19 mouse cellular contexts compared by ENCODE assay signal in genomic region chr17:26356906-26357305, GRCm38 (mm10). TPM values are rescaled to one million over a fixed set of nuclear protein-coding genes. Genes with fewer than 3 reads are reported as not detected.
A peak's percentile ranks its signal among the peaks of the same experiment; 100 is the strongest.
DNase-seq lines count a peak whose midpoint lies in the region; ATAC-seq and TF ChIP-seq lines count a peak whose summit lies in the region.
"Had no signal": no experiment of that assay in that cellular context is flagged by ENCODE, and none has a peak within 500 bp of the region (broad histone marks: within the 10 kb centered on the region; RNA-seq: fewer than 3 reads in every experiment).

No protein-coding gene starts in this region.

- DNase-seq in forebrain, embryonic 11.5 days (ENCODE audit: low spot score), result peak; percentile 30
- DNase-seq in gastrocnemius, postnatal 25 days, result peak; percentile 3
- DNase-seq in gastrocnemius, postnatal 14 days, result no peak
- DNase-seq in hindbrain, embryonic 11.5 days (ENCODE audit: low spot score), result no peak
- DNase-seq in midbrain, embryonic 14.5 days, result peak; percentile 2
- no peak for DNase-seq in midbrain, postnatal 0 days (ENCODE audit: low spot score)
- DNase-seq: adrenal gland, postnatal 10 days; cerebellum, adult 11 months; cerebellum, adult 8-10 months; cerebellum, postnatal 36 days; gastrocnemius, postnatal 10 days; heart, postnatal 4 days; kidney, adult 18-20 months had no signal

- no peak overlapping the region for H3K4me2 ChIP-seq in forebrain, embryonic 11.5 days (ENCODE audit: low read depth, low read length, severe bottlenecking)
- H3K4me2 ChIP-seq in forebrain, embryonic 13.5 days, result no peak overlapping the region
- H3K4me2 ChIP-seq in hindbrain, embryonic 13.5 days, result no peak overlapping the region
- H3K4me2 ChIP-seq in hindbrain, embryonic 11.5 days (replicated peaks; ENCODE audit: low read depth, low read length), result no peak overlapping the region
- no peak overlapping the region for H3K4me2 ChIP-seq in midbrain, embryonic 14.5 days (ENCODE audit: low read length)
- no peak overlapping the region for H3K4me2 ChIP-seq in midbrain, postnatal 0 days (ENCODE audit: low read depth, low read length, poor library complexity, severe bottlenecking)
- H3K4me2 ChIP-seq: embryonic facial prominence, embryonic 13.5 days; heart, embryonic 12.5 days; hindbrain, embryonic 14.5 days; intestine, embryonic 15.5 days had no signal

- no peaks in the 10 kb centered on the region for H3K4me1 ChIP-seq in forebrain, embryonic 11.5 days (replicated peaks; ENCODE audit: control insufficient read depth, insufficient read depth, low read length)
- peaks cover 19% of the 10 kb centered on the region for H3K4me1 ChIP-seq in forebrain, embryonic 13.5 days
- peaks cover 25% of the 10 kb centered on the region for H3K4me1 ChIP-seq in hindbrain, embryonic 13.5 days (replicated peaks)
- H3K4me1 ChIP-seq in hindbrain, embryonic 11.5 days (replicated peaks; ENCODE audit: control insufficient read depth, insufficient read depth, low read length), result no peaks in the 10 kb centered on the region
- no peaks in the 10 kb centered on the region for H3K4me1 ChIP-seq in midbrain, embryonic 14.5 days (ENCODE audit: control insufficient read depth, insufficient read depth, low read length)
- H3K4me1 ChIP-seq in midbrain, postnatal 0 days (ENCODE audit: insufficient read depth, low read length), result no peaks in the 10 kb centered on the region

- no peak for ATAC-seq in forebrain, embryonic 11.5 days (replicated peaks; ENCODE audit: low FRiP score)
- ATAC-seq in forebrain, embryonic 13.5 days, result no peak
- ATAC-seq in hindbrain, embryonic 13.5 days (ENCODE audit: low FRiP score), result no peak
- ATAC-seq in hindbrain, embryonic 11.5 days (ENCODE audit: low FRiP score), result no peak
- no peak for ATAC-seq in midbrain, embryonic 14.5 days (ENCODE audit: low FRiP score, low TSS enrichment)
- ATAC-seq in midbrain, postnatal 0 days (ENCODE audit: low FRiP score), result no peak
- ATAC-seq: intestine, embryonic 15.5 days had no signal

- no peaks in the 10 kb centered on the region for H3K9me3 ChIP-seq in forebrain, embryonic 11.5 days (ENCODE audit: control insufficient read depth, low read length)
- no peaks in the 10 kb centered on the region for H3K9me3 ChIP-seq in forebrain, embryonic 13.5 days (replicated peaks)
- no peaks in the 10 kb centered on the region for H3K9me3 ChIP-seq in hindbrain, embryonic 13.5 days
- H3K9me3 ChIP-seq in hindbrain, embryonic 11.5 days (ENCODE audit: control insufficient read depth, low read length), result no peaks in the 10 kb centered on the region
- H3K9me3 ChIP-seq in midbrain, embryonic 14.5 days (ENCODE audit: control insufficient read depth, low read length), result no peaks in the 10 kb centered on the region
- H3K9me3 ChIP-seq in midbrain, postnatal 0 days (ENCODE audit: low read length), result no peaks in the 10 kb centered on the region
- H3K9me3 ChIP-seq: embryonic facial prominence, embryonic 13.5 days; heart, embryonic 12.5 days; intestine, embryonic 15.5 days had no signal

- 87% methylated on average over 5 of the region's 5 CpGs for WGBS in forebrain, embryonic 11.5 days
- WGBS in forebrain, embryonic 13.5 days, result 80% methylated on average over 5 of the region's 5 CpGs
- WGBS in hindbrain, embryonic 13.5 days, result 73% methylated on average over 5 of the region's 5 CpGs
- 87% methylated on average over 5 of the region's 5 CpGs for WGBS in hindbrain, embryonic 11.5 days
- 73% methylated on average over 5 of the region's 5 CpGs for WGBS in midbrain, embryonic 14.5 days
- WGBS in midbrain, postnatal 0 days, result 77% methylated on average over 5 of the region's 5 CpGs

- H3K36me3 ChIP-seq in forebrain, embryonic 11.5 days (ENCODE audit: control insufficient read depth, insufficient read depth, low read length), result no peaks in the 10 kb centered on the region
- no peaks in the 10 kb centered on the region for H3K36me3 ChIP-seq in forebrain, embryonic 13.5 days (ENCODE audit: poor library complexity, severe bottlenecking)
- H3K36me3 ChIP-seq in hindbrain, embryonic 13.5 days, result no peaks in the 10 kb centered on the region
- no peaks in the 10 kb centered on the region for H3K36me3 ChIP-seq in hindbrain, embryonic 11.5 days (ENCODE audit: control insufficient read depth, insufficient read depth, low read length)
- H3K36me3 ChIP-seq in midbrain, embryonic 14.5 days (ENCODE audit: control insufficient read depth, insufficient read depth, low read length), result no peaks in the 10 kb centered on the region
- H3K36me3 ChIP-seq in midbrain, postnatal 0 days (ENCODE audit: insufficient read depth, low read length), result no peaks in the 10 kb centered on the region
- H3K36me3 ChIP-seq: embryonic facial prominence, embryonic 13.5 days; heart, embryonic 12.5 days; intestine, embryonic 15.5 days had no signal

- H3K4me3 ChIP-seq in forebrain, embryonic 11.5 days (ENCODE audit: low read depth, low read length), result no peak overlapping the region
- H3K4me3 ChIP-seq in forebrain, embryonic 13.5 days, result no peak overlapping the region
- no peak overlapping the region for H3K4me3 ChIP-seq in hindbrain, embryonic 13.5 days
- no peak overlapping the region for H3K4me3 ChIP-seq in hindbrain, embryonic 11.5 days (ENCODE audit: low read depth, low read length)
- H3K4me3 ChIP-seq in midbrain, embryonic 14.5 days (replicated peaks; ENCODE audit: low read depth, low read length), result no peak overlapping the region
- H3K4me3 ChIP-seq in midbrain, postnatal 0 days (ENCODE audit: low read depth, low read length), result no peak overlapping the region
- H3K4me3 ChIP-seq: embryonic facial prominence, embryonic 13.5 days; heart, embryonic 12.5 days; intestine, embryonic 15.5 days had no signal

- no peak for TF ChIP-seq CTCF in midbrain, postnatal 0 days (IDR thresholded peaks at IDR 0.05)

- no peak overlapping the region for H3K27ac ChIP-seq in forebrain, embryonic 11.5 days (ENCODE audit: low read depth, low read length)
- no peak overlapping the region for H3K27ac ChIP-seq in forebrain, embryonic 13.5 days
- H3K27ac ChIP-seq in hindbrain, embryonic 13.5 days, result peak overlapping the region; percentile 20; the same call in 1 of the 2 replicates
- H3K27ac ChIP-seq in hindbrain, embryonic 11.5 days (ENCODE audit: low read depth, low read length), result no peak overlapping the region
- peak overlapping the region; percentile 26; the same call in 1 of the 2 replicates for H3K27ac ChIP-seq in midbrain, embryonic 14.5 days (replicated peaks; ENCODE audit: low read depth, low read length)
- no peak overlapping the region for H3K27ac ChIP-seq in midbrain, postnatal 0 days (ENCODE audit: low read depth, low read length)
- H3K27ac ChIP-seq: embryonic facial prominence, embryonic 13.5 days; hindbrain, embryonic 14.5 days; intestine, embryonic 15.5 days had no signal

- no peaks in the 10 kb centered on the region for H3K27me3 ChIP-seq in forebrain, embryonic 11.5 days (ENCODE audit: control insufficient read depth, insufficient read depth, low read length)
- H3K27me3 ChIP-seq in forebrain, embryonic 13.5 days, result peaks cover 4% of the 10 kb centered on the region; the same call in 1 of the 2 replicates
- H3K27me3 ChIP-seq in hindbrain, embryonic 13.5 days, result no peaks in the 10 kb centered on the region
- H3K27me3 ChIP-seq in hindbrain, embryonic 11.5 days (ENCODE audit: control insufficient read depth, insufficient read depth, low read length), result no peaks in the 10 kb centered on the region
- no peaks in the 10 kb centered on the region for H3K27me3 ChIP-seq in midbrain, embryonic 14.5 days (ENCODE audit: control insufficient read depth, insufficient read depth, low read length)
- H3K27me3 ChIP-seq in midbrain, postnatal 0 days (ENCODE audit: insufficient read depth, low read length), result no peaks in the 10 kb centered on the region
- H3K27me3 ChIP-seq: heart, embryonic 12.5 days; intestine, embryonic 15.5 days had no signal

- intact Hi-C loops in gastrocnemius, postnatal 14 days (cut with DNase I; ENCODE audit: low total_unique reads), result no loop called here

- no peak overlapping the region for H3K9ac ChIP-seq in forebrain, embryonic 11.5 days (ENCODE audit: low read length)
- no peak overlapping the region for H3K9ac ChIP-seq in forebrain, embryonic 13.5 days
- no peak overlapping the region for H3K9ac ChIP-seq in hindbrain, embryonic 13.5 days
- H3K9ac ChIP-seq in hindbrain, embryonic 11.5 days (ENCODE audit: low read depth, low read length), result no peak overlapping the region
- no peak overlapping the region for H3K9ac ChIP-seq in midbrain, embryonic 14.5 days (replicated peaks; ENCODE audit: low read length)
- H3K9ac ChIP-seq in midbrain, postnatal 0 days (replicated peaks; ENCODE audit: low read length, poor library complexity, severe bottlenecking), result no peak overlapping the region
- H3K9ac ChIP-seq: embryonic facial prominence, embryonic 13.5 days; heart, embryonic 12.5 days; hindbrain, embryonic 14.5 days; intestine, embryonic 15.5 days had no signal

RNA-seq across cellular contexts. Expression of gene Neurl1b, which starts 57.7 kb away (rescaled TPM):
- polyA plus RNA-seq in forebrain, embryonic 11.5 days (2014; fragmentation: Nextera tagmentation; extraction: Ambion mirVana), result 0.35 and 0.45 TPM in 2 replicates
- 1.2 and 1.7 TPM in 2 replicates for polyA plus RNA-seq in forebrain, embryonic 13.5 days (2015; fragmentation: Nextera tagmentation; extraction: Ambion mirVana)
- 1 to 10 TPM; 2.6 to 4.1 TPM for total RNA-seq in gastrocnemius, postnatal 25 days (2021)
- 1 to 10 TPM; 8.4 TPM for total RNA-seq in gastrocnemius, postnatal 14 days (2021)
- polyA plus RNA-seq in hindbrain, embryonic 13.5 days (2015; fragmentation: Nextera tagmentation; extraction: Ambion mirVana), result 0.78 and 1.0 TPM in 2 replicates
- polyA plus RNA-seq in hindbrain, embryonic 11.5 days (2014; fragmentation: Nextera tagmentation; extraction: Ambion mirVana), result 0.25 and 0.79 TPM in 2 replicates
- 1.6 and 3.6 TPM in 2 replicates for polyA plus RNA-seq in midbrain, embryonic 14.5 days (2014; fragmentation: Nextera tagmentation; extraction: Ambion mirVana)
- 51.1 and 69.7 TPM in 2 replicates for total RNA-seq in midbrain, postnatal 0 days (2014; rRNA removed)
- 2.1 and 2.3 TPM in 2 replicates for polyA plus RNA-seq in midbrain, postnatal 0 days (2015; fragmentation: Nextera tagmentation; extraction: Ambion mirVana)

Comparison
In these comparisons a context has a peak if more than half of its experiments do, and no peak if none do; other contexts are left out.
1. DNase-seq: peak in forebrain, embryonic 11.5 days (single experiment), gastrocnemius, postnatal 25 days (single experiment) and midbrain, embryonic 14.5 days (single experiment); none in gastrocnemius, postnatal 14 days (single experiment), hindbrain, embryonic 11.5 days (single experiment) and midbrain, postnatal 0 days (single experiment).
2. H3K27ac ChIP-seq: peak in hindbrain, embryonic 13.5 days (single experiment) and midbrain, embryonic 14.5 days (single experiment); none in forebrain, embryonic 11.5 days (single experiment), forebrain, embryonic 13.5 days (single experiment), hindbrain, embryonic 11.5 days (single experiment) and midbrain, postnatal 0 days (single experiment).